Mouse (Mus musculus): ENCODE results near the gene Mcub.
A peak's percentile ranks its signal among the peaks of the same experiment; 100 is the strongest.

Gene Mcub

DNA sequence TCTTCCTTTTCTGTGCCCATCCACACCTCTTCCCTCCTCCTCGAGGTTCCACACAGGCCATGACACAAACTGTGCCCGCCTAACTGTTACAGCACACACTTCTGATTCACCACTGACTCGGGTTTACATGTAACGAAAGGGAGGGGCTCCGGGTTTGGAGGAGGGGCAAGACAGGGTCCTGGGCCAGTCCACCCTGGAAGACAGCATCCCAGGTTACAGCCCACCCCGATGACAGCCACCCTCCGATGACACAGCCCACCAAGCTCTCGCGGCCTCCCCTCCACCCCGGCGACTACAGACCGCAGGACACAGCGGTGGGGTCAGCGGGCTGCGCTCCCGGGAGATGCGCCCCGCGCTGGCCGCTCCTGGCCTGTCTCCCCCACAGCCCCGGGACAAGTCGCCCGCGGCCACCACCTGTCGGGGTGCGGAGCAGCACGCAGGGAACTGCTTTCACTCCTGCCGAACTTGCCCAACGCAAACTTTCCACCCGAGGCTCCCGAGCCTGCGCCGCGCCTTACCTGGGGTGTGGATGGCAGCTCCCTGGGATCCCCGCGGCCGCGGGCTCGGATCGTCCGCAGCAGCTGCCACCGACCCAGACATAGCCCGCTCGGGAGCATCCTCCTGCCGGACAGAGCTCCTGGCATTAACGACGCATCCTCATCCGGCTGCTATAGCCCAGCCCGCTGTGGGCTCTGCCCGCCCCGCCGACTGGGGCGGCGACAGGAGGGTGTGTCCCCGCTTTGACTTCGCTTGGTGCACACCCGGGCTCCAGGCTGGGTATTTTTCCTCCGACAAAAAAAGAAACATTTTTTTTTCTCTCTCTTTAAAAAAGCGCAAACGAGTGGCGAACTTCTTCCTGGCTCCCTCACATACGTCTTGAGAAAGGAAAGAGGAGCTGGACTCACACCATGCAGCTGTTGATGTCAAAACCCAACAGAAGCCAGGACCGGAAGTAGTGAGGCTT, at the start of gene Mcub:
Mcub (minus strand) TSS at position 775 of the 964 bp plus-strand sequence.
- DNase-seq = peak; percentile 15 to 30

DNA sequence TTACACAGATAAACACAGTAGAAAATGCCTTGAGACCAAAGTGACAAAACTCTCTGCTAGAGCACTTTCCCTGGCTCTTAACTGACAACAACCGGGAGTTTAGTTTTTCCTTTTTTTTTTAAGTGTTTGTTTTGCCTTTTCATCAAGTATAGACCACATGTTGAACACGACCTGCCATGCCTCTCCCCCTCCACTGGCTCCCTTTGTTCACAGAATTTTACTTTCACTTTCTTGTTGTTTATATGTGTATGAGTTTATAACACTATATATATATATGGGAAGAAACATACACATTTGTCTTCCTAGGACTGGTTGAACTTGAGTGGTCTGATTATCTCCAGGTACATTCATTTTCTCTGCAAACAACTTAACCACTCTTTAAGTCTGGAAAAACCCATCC, 42.9 kb upstream of the Mcub start:
- no peak for DNase-seq

DNA sequence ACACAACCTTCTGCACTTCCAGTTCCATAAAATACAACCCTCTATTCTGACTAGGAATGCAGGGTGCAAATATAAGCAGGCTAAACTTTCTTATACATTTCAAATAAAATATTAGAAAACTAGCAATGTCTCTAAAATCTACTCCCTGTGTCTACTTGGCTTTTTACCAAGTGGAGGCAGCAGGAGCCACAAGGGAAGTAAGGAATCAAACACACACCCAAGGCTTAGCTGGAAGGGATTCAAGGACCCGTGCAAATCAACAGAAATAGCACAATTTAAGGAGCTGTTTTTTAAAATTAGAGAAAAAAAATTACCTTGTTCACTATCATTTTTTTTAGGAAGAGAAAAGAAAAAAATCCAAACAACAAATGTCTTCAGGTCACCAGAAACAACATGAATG, 41.2 kb upstream of the Mcub start:
- no peak for DNase-seq

DNA sequence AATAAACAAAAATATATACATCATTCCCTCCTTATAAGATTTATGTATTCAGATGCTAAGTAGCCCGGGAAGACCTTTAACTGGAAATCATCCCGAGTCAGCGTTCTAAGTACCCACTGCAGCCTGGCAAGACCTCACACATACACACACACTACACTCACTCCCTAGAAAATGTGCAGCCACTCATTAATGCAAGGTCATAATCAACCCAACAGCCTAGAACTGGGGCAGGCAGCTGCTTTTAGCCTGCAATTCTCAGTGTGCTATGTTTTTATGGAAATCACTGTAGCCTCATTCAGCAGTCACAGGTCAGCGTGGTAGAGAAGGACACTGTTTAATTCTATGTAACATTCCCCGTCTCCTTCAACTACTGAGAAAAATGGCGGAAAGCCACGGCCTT, 36.1 kb upstream of the Mcub start:
- DNase-seq = no peak

DNA sequence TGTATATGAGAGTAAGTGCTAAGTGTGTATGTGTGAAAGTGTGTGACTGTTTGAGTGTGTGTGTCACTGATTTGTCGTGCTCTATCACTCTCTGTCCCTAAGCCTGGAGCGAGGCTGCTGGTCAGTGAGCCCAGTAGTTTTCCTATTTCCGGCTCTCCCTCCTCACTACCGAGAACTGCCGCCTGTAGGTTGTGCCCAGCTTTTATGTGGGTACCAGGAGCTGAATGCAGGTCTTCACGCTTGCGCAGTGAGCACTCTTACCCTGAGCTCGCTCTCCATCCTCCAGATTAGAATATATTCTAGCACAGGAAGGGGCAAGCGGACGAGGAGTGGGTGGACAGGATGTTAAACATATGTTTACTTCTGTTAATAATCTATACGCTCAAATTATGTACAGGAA, 30.9 kb upstream of the Mcub start:
- DNase-seq = no peak

DNA sequence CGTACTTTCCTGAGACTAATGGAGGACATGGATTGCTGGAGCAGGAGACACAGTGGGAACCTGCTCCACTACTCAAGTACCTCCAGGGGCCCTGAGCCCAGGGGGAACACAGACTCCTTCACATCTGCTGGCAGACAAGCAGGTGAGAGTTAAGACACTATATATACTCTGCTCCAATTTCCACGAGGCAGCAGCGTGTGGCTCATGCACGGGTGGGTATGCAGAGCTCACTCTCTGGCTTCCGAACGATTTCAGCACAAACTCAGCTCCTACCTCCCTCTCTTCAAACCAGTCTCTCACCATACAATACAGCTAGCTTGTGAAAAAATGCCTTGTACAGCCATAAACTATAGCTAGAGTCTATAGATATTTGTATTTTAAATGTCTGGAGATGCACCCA, 28.5 kb upstream of the Mcub start:
- DNase-seq = no peak

DNA sequence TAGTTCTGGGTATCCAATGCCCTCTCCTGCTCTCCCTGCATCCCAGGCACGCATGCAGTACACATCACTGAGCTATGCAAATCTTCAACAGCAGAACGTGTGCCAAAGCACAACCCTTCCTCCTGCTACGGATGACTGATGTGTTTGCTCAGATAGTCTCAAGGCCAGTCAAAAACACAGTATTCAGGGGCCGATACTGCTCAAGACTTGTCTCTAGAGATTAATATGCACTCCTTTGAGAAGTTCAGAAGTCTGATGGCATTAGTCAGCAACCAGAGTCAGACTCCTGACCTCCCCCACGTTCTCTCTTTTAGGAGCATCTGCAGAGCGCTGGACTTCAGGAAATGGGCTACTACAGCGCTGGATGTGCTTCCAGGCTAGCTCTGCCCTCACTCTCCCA, 28.0 kb upstream of the Mcub start:
- no peak for DNase-seq

DNA sequence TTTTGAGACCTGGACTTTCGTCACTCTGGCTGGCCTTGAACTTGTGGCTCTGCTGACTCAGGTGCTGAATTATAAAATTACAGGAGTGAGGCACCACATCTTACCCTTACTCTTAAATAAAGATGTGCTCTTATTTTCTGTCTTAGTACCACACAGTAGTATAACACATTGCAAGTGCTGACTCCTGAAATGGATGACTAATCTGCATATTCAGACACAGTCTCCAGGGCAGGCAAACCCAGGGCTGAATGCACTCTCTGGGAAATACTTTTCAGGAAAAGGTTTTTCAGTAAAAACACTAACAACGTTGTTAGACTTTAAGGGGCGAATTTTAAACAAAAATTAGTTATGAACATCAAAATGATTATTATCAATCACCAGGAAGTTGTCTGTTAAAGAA, 27.3 kb upstream of the Mcub start:
- no peak for DNase-seq

DNA sequence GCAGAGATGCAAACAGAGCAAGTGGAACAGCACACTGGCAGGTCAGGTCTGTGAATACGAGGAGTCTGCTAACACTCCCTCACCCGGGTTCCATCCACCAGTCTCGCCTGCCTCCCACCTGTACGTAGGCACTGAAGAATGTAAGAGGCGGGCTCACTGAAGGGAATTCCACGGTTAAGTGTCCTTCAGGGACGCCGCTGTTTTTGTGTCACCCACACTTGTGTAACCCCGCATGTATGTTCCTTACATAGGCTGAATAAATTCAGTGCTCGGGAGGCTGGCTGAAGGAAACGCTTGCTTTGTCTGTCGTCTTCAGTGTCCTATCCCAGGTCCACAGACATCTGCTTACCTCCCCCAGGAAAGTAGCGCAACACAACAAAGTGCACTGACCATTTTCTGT, 17.3 kb upstream of the Mcub start:
- no peak for DNase-seq

DNA sequence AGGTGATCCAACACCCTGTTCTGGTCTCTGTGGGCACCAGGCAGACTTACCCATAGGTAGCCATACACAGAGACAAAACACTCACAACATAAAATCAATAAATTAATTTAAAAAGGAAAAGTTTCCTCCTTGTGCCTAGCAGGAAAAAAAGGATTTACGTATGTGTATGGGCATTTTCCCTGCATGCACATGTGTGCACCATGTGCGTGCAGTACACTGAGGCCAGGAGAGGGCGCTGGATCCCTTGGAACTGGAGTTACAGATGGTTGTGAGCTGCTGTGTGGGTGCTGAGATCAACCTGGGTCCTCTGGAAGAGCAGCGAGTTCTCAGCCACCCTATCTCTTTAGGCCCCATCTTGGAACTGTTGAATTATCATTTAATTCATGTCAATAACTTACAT, 15.3 kb upstream of the Mcub start:
- peak in 1 of 2 experiments; percentile 11 for DNase-seq

DNA sequence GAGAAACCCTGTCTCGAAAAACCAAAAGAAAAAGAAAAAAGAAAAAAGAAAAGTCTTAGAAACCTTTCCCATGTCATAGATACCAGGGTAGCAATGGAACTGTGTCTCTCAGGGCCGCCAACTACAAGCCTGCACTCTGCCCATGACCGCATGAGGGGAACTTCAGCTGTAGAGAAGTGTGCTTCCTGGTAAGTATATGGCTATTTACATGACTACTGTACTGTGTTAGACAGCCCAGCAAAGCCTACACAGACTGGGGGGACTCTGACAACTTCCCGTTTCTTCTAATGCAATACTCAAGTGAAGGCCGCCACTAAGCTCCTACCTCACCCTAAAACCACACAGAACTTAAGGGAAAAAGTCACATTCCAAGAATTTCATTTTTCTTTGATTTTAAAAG, 14.8 kb upstream of the Mcub start:
- DNase-seq = no peak

DNA sequence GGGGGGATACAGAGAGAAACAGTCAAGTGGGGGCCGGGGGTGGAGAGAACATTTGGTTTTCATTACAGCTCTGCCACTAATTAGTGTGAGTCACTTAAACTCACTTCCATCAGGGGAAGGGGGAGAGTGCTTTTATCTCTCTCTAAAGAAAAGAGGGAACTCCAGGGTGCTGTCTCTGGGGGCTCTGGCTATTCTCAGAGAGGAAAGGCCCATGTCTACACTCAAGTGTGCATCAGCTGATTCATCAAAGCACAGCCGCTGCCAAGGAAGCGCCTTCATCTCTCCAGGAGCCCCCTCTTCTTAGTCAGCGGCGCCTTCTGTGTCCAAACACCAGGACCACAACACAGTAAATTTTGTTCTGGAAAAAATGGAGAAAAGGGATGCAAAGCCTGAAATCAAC, 12.3 kb upstream of the Mcub start:
- DNase-seq = no peak

DNA sequence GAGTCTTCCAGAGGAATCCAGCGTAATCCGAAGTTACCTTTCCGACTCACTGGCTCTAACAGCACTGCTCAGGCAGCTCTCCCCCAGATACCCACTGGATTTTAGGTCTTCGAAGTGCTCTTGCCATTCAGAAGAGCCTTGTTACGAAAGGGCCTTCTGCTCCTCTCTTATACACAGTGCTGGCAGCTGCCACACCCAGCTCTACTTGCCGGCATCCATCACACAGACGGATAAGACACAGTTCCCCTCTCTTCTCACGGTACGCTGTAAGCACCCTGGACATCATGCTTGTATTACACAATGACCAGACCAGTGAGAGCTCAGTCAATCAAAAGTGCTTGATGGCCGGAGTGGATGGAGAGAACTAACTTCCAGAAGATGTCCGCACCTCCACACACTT, 11.8 kb upstream of the Mcub start:
- DNase-seq = no peak

DNA sequence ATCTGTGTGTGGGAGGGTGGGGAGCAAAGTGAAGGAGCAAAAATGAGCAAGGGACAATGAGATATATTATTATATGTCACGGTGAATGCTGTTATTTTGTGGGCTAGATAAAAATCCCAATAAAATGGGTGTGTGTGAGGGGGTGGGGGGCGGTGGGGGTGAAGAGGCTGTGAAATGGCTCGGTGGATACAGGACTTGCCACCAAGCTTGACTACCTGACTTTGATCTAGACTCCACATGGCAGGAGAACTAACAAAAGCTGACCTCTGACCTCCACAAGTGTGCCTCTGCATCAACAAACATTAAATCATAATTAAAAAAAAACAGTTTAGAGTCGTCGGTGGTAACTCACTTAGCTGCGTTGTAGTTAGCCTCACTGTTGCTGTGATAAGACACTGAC, 9.5 kb upstream of the Mcub start:
- no peak for DNase-seq

DNA sequence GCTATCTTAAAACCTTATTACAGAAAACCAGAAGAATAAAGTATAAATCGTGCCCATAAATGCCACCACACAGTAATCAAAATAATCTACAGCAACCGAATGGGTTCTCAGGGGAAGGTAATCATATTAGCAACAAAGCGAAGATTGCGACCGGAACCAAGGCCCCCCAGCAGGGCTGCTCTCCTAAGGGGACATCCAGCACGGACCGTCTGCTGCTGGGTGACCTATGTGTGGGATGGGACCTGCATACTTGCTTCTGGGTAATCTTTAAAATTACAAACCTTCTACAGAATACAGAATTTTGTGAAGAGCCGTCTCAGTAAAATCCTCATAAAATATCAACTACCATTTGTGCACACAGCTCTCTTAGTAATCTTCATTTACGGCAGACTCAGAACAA, 8.7 kb upstream of the Mcub start:
- DNase-seq = no peak

DNA sequence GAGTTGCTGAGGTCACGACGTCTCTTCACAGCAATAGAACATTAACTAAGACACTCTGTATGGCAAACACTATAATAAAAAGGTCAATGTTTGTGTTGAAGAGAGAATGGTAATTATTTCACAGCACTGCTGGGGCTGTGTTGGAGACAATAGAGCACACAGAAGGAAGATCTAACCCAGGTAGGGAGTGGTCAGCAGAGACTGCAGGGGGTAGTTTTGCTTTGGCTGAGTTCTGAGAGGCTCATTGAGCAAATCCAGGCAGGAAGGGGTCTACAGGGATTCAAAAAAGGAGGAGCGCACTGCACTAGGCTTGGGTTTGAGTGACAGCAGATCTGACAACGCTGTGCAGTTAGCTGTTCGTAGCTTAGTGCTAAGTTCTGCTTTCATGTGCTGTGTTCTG, 6.3 kb upstream of the Mcub start:
- DNase-seq = no peak

DNA sequence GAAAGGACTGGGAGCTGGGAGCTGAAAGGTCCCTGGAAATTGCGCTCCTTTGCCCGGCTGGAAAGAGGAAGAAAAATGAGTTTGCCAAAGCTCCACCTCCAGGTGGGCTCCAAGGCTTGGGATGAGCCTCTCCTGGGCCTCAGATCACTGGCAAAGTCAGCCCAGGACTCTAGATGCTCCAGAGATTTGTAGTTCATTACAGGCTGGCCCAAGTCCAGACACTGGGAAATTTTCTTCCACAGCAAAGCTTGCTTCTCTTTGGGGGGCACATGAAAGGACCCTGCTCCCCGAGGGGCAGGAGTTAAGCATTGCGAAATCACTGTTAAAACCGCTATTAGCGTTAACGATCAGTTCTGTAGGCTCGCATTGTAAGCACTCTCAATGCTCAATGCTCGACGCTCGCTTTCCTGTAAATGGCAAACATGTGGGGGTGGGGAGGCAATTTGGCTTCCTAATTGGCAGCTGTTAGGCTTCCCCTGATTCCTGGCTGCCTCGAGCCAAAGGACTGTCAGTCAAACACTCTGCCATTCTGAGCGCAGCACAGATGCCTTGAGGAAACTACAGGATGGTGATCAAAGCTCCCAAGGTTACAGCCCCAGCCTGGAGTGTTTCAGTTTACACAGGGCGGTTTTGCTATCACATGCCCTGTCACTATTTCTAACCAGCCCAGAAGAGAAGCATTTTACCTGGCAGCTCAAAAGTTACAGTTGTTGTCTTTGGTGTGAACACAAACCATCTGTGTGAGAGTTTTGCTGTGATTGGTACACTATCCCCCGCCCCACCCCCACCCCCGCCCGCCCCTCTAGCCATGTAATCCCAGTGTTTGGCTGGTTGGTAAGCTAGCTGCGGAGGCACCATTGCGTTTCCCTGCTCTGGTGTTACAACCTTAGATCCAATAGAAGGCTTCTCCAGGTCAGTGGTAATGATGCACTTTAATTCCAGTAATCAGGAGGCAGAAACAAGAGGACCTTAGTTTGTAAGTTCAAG, 816 bp upstream of the Mcub start:
- DNase-seq = peak; percentile 77 to 83

DNA sequence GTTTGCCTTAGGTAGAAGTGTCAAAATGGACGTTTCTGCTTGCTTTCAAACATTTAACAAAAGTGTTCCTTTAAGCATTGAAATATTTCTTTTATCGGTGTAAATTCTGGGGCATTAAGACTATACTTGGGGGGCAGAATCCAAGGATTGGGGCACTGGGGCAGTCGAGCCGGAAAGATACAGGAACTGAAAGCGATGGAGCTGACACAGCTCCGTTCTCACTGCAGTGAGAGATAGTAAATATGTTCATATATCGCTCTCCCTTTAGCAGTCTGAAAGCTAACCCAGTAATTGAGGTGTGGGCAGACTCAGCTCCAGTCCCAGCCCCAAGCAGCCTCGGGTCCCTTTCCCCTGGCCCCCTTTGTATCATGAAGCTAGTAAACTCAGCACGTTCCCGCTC, 975 bp downstream of the Mcub start:
- no peak for DNase-seq

DNA sequence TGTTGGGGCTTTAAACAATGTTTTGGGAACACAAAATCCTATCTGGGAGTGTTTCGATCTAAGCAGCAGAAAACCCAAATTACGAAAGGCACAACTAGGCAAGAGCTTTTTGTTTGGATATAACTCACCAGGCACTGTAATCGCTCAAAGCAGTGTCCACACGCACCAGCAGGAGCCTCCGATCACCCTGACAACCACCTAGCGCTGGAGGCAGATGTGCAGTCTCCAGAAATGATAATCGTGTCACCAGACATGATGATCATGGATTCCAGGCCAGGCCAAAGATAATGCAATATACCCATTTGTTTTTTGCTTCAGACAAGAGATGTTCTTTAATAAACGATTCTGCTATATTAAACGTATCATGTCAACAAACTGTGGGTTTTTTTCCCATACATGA, 2.1 kb downstream of the Mcub start:
- DNase-seq = no peak

DNA sequence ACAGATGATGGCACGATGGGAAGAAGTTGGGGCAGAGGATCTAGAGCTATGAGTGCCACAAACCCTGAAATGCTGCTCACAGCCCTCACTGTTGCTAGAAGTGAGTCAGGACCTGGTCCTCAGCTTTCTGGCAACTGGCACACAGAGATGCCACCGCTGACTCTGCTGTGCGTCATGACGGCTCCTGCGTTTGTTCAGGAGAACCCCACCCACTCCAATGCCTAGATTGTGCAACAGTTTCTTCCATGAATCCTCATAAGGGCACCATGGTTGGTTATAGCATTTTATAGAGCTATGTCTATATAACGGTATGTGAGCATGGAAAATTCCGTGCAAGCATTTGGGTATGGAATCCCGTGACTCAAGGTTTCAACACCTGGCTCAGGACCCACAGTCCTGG, 5.3 kb downstream of the Mcub start:
- DNase-seq = no peak

DNA sequence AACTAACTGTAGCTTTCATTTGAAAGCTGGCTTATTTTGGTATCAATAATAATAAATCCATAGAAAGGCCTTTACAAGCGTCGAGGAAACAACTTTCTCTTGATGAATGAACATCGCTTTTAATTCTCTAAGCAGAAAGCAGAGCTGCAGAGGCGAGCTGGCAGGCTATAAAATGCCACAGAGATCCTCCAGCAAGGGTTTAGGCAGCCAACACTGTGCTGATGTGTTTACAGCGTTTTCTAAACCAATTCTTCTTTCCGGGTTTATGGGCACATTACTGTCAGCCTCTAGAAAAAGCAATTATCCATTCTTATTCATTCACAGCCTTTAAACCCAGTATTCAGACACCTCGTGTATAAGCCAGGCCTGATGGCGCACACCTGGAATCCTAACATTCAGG, 7.5 kb downstream of the Mcub start:
- DNase-seq = no peak

DNA sequence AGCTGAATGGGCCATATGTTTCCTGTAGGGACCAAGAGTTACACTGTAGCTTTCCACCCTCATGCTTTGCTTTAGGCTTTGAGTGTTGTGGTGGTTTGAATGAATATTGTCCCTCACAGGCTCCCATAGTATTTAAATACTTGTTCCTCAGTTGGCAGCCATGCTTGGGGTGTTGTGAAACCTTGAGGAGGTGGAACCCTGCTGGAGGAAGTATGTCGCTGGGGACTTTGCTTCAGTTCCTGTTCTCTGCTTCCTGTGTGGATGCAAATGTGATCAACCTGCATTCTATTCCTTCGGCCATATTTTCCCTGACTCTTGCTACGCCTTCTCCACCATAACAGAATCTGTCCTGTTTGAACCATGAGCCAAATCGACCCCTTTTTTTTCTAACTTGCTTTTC, 16.7 kb downstream of the Mcub start:
- no peak for DNase-seq

DNA sequence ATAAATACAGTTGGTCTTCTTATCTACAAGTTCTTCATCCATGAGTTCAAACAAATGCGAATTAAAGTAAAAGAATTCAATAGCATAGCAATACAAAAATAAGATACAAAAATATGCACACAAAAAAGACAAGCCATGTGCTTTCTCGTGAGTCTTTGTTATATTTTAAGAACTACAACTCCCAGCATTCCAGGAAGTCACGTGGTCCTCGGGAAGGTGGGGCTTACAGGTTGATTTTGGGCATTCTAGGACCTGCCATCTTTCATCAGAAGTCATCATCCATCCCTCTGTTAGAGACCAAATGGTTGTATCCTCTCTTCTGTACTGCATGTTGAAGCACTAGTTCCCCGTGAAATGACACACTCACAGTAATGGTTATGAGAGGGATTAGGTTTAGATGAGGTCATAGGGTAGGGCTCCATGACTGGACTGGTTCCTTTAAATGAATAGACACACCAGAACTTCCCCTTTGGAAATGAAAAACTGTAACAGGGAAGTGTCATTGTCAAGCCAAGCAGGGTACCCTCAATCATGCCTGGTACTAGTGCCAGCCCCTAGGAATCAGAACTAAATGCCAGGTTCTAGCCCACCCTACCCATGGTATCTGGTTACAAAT, 20.7 kb downstream of the Mcub start:
- no peak for DNase-seq
